Mouse (Mus musculus) liver, adult 2 months (tissue): ENCODE measurements at regions not wholly inside any gene's neighbourhood (a gene's known extent, or its start where the extent isn't known, plus 50 kb on each side); places are given as distances from the start of the nearest gene placed in this dataset.
A peak's percentile ranks its signal among the peaks of the same experiment; 100 is the strongest.

ENCODE experiments used
- DNase-seq: peaks from one replicate; pipeline ENCODE4 v3.0.0-alpha.2; 2011; ENCODE audit warnings: low read depth, low spot score; ENCODE audit errors: extremely low read depth
- H3K27ac ChIP-seq: fragments of 200-500 bp; replicated peaks from 2 replicates; pipeline ENCODE4 v1.5.1; 2012; ENCODE audit warnings: low read depth, mild to moderate bottlenecking, control low read depth, inconsistent platforms, low read length; ENCODE audit not compliant: insufficient read depth
- H3K27me3 ChIP-seq: fragments of 200-500 bp; 2 replicates; pipeline ENCODE4 v1.6.1; 2012; ENCODE audit warnings: mild to moderate bottlenecking, moderate library complexity, low read length, inconsistent platforms; ENCODE audit not compliant: control insufficient read depth, insufficient read depth
- H3K36me3 ChIP-seq: fragments of 200-500 bp; 2 replicates; pipeline ENCODE4 v1.6.1; 2012; ENCODE audit warnings: low read length, inconsistent platforms; ENCODE audit not compliant: control insufficient read depth, insufficient read depth
- H3K4me1 ChIP-seq: fragments of 200-500 bp; 2 replicates; pipeline ENCODE4 v1.6.1; 2011; ENCODE audit warnings: low read length; ENCODE audit not compliant: control insufficient read depth, insufficient read depth
- H3K4me3 ChIP-seq: fragments of 200-500 bp; 2 replicates; pipeline ENCODE4 v1.5.1; 2011; ENCODE audit warnings: low read depth, mild to moderate bottlenecking, control low read depth, low read length, moderate library complexity; ENCODE audit not compliant: insufficient read depth
- H3K79me2 ChIP-seq: fragments of 200-500 bp; 2 replicates; pipeline ENCODE4 v1.6.1; 2012; ENCODE audit warnings: inconsistent platforms, mild to moderate bottlenecking, low read length, moderate library complexity; ENCODE audit not compliant: control insufficient read depth, insufficient read depth
- H3K9ac ChIP-seq: fragments of 200-500 bp; 2 replicates; pipeline ENCODE4 v1.6.1; 2012; ENCODE audit warnings: low read depth, mild to moderate bottlenecking, control low read depth, inconsistent platforms, low read length
- CTCF ChIP-seq: fragments of 200-500 bp; IDR thresholded peaks from 2 replicates; pipeline ENCODE4 v1.5.1; 2011; ENCODE audit warnings: low read depth, low read length, control low read depth
- POLR2A ChIP-seq: fragments of 200-500 bp; IDR thresholded peaks from 2 replicates; pipeline ENCODE4 v1.6.1; 2011; ENCODE audit warnings: low read length, control low read depth; ENCODE audit not compliant: insufficient read depth; ENCODE audit errors: extremely low read depth
- WGBS: fragments of 180-500 bp; shearing (Covaris S2); methylation state at CpG from one replicate; pipeline ENCODE4 v1.1.7; 2018; 5-methylcytosine and 5-hydroxymethylcytosine counted together

DNA sequence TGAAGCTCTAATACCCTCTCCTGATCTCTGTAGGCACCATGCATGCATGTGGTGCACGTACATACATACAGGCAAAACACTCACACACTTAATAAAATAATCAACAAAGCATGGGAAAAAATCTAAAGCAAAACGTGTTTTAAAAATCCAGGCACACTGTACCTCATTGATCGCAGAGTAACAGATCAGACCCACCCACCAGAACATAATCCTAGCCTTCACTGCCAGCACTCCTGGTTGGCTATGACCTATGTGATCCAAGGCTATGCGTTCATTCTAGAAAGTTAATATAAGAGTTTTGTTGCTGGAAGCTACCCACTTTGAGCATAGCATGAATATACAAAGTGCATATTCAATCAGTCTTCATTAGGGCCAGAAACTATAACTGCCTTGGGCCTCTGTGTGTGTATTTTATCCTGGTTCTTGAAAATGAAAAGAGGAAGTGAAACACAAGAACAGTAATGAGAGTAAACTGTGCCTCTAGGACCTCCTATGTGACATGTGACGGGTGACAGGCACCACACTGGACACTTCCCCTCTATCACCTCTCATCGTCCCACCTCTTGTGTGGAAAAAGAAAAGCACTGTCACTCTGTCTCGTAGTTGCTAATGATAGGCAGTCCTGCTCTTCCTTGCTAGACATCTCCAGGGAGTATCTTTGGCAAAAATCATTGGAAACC is 297.9 kb downstream of the Ipo11 start:
- no peaks in the 10 kb centered on the region; the same call in 1 of the 2 replicates for H3K4me1 ChIP-seq
- no peak overlapping the region for H3K27ac ChIP-seq
- no peaks in the 10 kb centered on the region for H3K36me3 ChIP-seq
- H3K9ac ChIP-seq = no peak overlapping the region
- no peaks in the 10 kb centered on the region for H3K79me2 ChIP-seq
- TF ChIP-seq CTCF (no peak), POLR2A (no peak)
- no peaks in the 10 kb centered on the region for H3K27me3 ChIP-seq
- no peak overlapping the region for H3K4me3 ChIP-seq
- DNase-seq = peak; percentile 3
- WGBS = 73% methylated on average over 7 of the region's 7 CpGs

DNA sequence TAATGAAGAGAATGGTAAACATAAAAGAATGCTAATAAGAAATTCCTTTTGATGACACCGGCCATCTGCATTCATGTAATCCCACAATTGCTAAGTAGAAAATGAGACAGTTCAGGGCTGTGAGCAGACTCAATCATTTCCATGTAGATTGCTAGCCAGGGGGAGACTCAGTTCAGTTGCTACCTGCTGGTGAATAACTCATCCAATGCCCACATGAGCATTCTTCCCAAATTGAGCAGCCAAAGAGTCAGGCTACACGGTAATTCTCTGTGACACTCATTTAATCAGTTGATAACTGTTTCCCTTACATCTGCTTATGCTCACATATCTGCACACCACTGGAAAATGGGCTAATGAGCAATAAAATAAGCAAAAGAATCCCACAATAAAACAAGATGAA is 345.0 kb downstream of the Ipo11 start:
- no peak overlapping the region for H3K27ac ChIP-seq
- H3K9ac ChIP-seq = no peak overlapping the region
- no peak for DNase-seq
- no peak overlapping the region for H3K4me3 ChIP-seq
- no peaks in the 10 kb centered on the region for H3K36me3 ChIP-seq
- WGBS = 81% methylated on average over 2 of the region's 2 CpGs
- no peaks in the 10 kb centered on the region for H3K79me2 ChIP-seq
- TF ChIP-seq CTCF (no peak), POLR2A (no peak)
- no peaks in the 10 kb centered on the region for H3K4me1 ChIP-seq
- no peaks in the 10 kb centered on the region for H3K27me3 ChIP-seq

DNA sequence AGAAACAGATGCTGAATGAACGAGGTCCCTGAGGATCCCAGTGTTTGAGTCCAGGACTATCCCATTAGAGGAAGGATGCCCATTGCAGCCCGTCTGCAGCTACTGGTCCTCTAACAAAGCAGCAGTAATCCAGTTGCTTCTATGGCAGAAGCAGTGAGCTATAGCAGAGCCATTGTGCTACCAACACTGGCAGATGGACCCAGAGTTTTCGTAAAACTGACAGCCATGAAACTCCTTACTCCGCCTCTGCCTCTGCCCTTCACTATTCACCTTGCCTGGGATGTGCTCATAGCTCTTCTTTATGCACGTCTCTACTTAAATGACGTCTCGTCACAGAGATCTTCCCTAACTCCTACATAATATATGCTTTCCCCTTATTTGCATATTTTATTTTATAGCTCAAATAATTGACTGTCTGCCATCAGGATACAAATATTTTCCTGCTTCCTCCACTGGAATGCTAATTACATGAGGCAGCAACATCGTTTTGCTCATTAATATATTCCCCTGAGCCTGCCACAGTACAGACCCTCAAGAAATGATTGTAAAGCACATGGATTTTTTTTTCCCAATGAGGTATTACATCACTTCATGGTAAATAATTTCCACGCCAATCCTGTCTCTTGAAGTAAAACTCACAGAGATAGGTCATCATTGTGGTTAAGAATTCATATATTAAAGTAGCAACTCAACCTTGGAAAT is 368.9 kb downstream of the Ipo11 start:
- Histone ChIP-seq H3K9ac (no peak overlapping the region), H3K4me3 (no peak overlapping the region), H3K27ac (no peak overlapping the region), H3K4me1 (no peaks in the 10 kb centered on the region), H3K36me3 (no peaks in the 10 kb centered on the region), H3K27me3 (no peaks in the 10 kb centered on the region), H3K79me2 (no peaks in the 10 kb centered on the region)
- no peak for TF ChIP-seq POLR2A
- TF ChIP-seq CTCF = no peak
- 78% methylated on average over 9 of the region's 9 CpGs for WGBS
- no peak for DNase-seq

DNA sequence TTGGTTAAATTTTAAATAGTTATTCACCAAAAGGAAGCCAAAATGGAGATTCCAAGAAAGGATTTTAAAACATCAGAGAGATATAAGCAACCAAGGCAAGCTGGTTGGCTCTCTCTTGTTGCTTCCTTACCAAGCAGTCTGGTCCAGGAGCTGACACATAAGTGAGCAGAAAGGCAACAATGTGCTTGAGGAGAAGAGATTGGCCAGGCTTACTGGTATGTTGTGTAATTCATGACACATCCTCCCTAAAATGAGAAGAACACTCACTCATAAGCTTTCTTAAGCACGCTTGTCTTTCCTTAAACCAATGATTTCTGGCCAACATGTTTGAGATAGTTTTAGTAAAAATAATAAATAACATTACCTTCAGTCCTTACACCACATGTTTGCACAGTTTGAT is 374.2 kb downstream of the Ipo11 start:
- Histone ChIP-seq H3K79me2 (no peaks in the 10 kb centered on the region), H3K4me1 (no peaks in the 10 kb centered on the region), H3K4me3 (no peak overlapping the region), H3K9ac (no peak overlapping the region), H3K36me3 (no peaks in the 10 kb centered on the region), H3K27ac (no peak overlapping the region), H3K27me3 (no peaks in the 10 kb centered on the region)
- TF ChIP-seq CTCF = no peak
- DNase-seq = no peak
- 76% methylated on average over 1 of the region's 1 CpGs for WGBS

DNA sequence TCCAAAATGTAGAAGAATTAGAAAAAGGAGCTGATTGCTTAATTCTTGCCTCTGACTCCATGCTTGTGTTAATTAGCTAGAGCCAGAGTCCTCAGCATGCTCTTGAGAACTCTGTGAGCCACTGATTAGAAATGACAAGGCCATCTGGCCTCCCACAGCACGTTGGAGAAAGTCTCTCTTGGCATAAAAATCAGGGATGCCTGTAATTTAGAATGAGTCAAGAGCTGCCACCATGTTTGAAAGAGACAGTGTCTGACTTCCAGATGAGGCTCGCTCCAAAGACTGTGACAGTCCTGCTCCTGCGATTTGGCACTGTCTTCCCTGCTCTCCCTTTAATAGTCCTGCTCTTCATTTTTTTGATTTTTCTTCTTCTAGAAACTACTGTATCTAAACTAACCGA is 374.6 kb downstream of the Ipo11 start:
- Histone ChIP-seq H3K27me3 (no peaks in the 10 kb centered on the region), H3K4me3 (no peak overlapping the region), H3K4me1 (no peaks in the 10 kb centered on the region), H3K27ac (no peak overlapping the region), H3K79me2 (no peaks in the 10 kb centered on the region), H3K9ac (no peak overlapping the region), H3K36me3 (no peaks in the 10 kb centered on the region)
- TF ChIP-seq POLR2A = no peak
- no peak for TF ChIP-seq CTCF
- 67% methylated on average over 4 of the region's 4 CpGs for WGBS
- DNase-seq = peak; percentile 4
